Mouse (Mus musculus): ENCODE data around the gene Smarcc2. TPM values are rescaled to one million over a fixed set of nuclear protein-coding genes. Genes with fewer than 3 reads are reported as not detected.

Gene Smarcc2
- polyA plus RNA-seq (2011; ENCODE audit: insufficient read depth, insufficient read length, low read depth, missing spikeins): 26.3 and 28.6 TPM in 2 replicates

GRCm38 (mm10) chr10:128458719-128459408, at the start of gene Smarcc2:
TSS of gene Smarcc2 (plus strand) at chr10:128459248.
- H3K27me3 ChIP-seq (ENCODE audit: control insufficient read depth, insufficient read depth, low read length, poor library complexity, severe bottlenecking): no peaks in the 10 kb centered on the region
- peak within 1 kb of the TSS; percentile 94 for H3K4me3 ChIP-seq (ENCODE audit: low read depth, low read length)
- H3K9me3 ChIP-seq (replicated peaks; ENCODE audit: control insufficient read depth, insufficient read depth, low read length, poor library complexity, severe bottlenecking): no peaks in the 10 kb centered on the region
- TF ChIP-seq CTCF (IDR thresholded peaks at IDR 0.05; ENCODE audit: low read depth, low read length) (peak; percentile 6), POLR2A (IDR thresholded peaks at IDR 0.05; ENCODE audit: insufficient read depth, low read length) (no peak), EP300 (IDR thresholded peaks at IDR 0.05; ENCODE audit: insufficient read depth, low read depth, low read length) (no peak)
- peak within 1 kb of the TSS; percentile 84 for H3K9ac ChIP-seq (ENCODE audit: low read depth, poor library complexity, severe bottlenecking)
- 0 out of 2 replicates have a peak, but pooled peaks cover 3% of the 10 kb centered on the region for H3K36me3 ChIP-seq (ENCODE audit: control insufficient read depth, insufficient read depth, low read length, poor library complexity, severe bottlenecking)
- H3K4me1 ChIP-seq (ENCODE audit: control insufficient read depth, insufficient read depth, low read length): no peaks in the 10 kb centered on the region
- no peak within 1 kb of the TSS for H3K27ac ChIP-seq (ENCODE audit: insufficient read depth, low read length)

- peak overlapping the region; percentile 89 for H3K4me3 ChIP-seq (ENCODE audit: low read depth, low read length)
- peaks cover 1% of the 10 kb centered on the region for H3K4me1 ChIP-seq (ENCODE audit: control insufficient read depth, insufficient read depth, low read length)
- H3K9ac ChIP-seq (ENCODE audit: low read depth, poor library complexity, severe bottlenecking): peak overlapping the region; percentile 79
- no peaks in the 10 kb centered on the region for H3K9me3 ChIP-seq (replicated peaks; ENCODE audit: control insufficient read depth, insufficient read depth, low read length, poor library complexity, severe bottlenecking)
- TF ChIP-seq EP300 (IDR thresholded peaks at IDR 0.05; ENCODE audit: insufficient read depth, low read depth, low read length) (0 out of 2 replicates have a peak, but pooled peaks have one; percentile 52), POLR2A (IDR thresholded peaks at IDR 0.05; ENCODE audit: insufficient read depth, low read length) (no peak), CTCF (IDR thresholded peaks at IDR 0.05; ENCODE audit: low read depth, low read length) (peak; percentile 65)
- peak overlapping the region; percentile 57 for H3K27ac ChIP-seq (ENCODE audit: insufficient read depth, low read length)
- no peaks in the 10 kb centered on the region for H3K27me3 ChIP-seq (ENCODE audit: control insufficient read depth, insufficient read depth, low read length, poor library complexity, severe bottlenecking)
- 0 out of 2 replicates have a peak, but pooled peaks cover 4% of the 10 kb centered on the region for H3K36me3 ChIP-seq (ENCODE audit: control insufficient read depth, insufficient read depth, low read length, poor library complexity, severe bottlenecking)
These were observed 49.1 kb upstream of the Smarcc2 start for GRCm38 (mm10) chr10:128409692-128410559.

GRCm38 (mm10) chr10:128410560-128410845, 48.5 kb upstream of the Smarcc2 start:
- TF ChIP-seq POLR2A (IDR thresholded peaks at IDR 0.05; ENCODE audit: insufficient read depth, low read length) (no peak), CTCF (IDR thresholded peaks at IDR 0.05; ENCODE audit: low read depth, low read length) (no peak), EP300 (IDR thresholded peaks at IDR 0.05; ENCODE audit: insufficient read depth, low read depth, low read length) (no peak)
- peak overlapping the region; percentile 71 for H3K9ac ChIP-seq (ENCODE audit: low read depth, poor library complexity, severe bottlenecking)
- peak overlapping the region; percentile 57 for H3K27ac ChIP-seq (ENCODE audit: insufficient read depth, low read length)
- H3K4me3 ChIP-seq (ENCODE audit: low read depth, low read length): peak overlapping the region; percentile 50
- H3K27me3 ChIP-seq (ENCODE audit: control insufficient read depth, insufficient read depth, low read length, poor library complexity, severe bottlenecking): no peaks in the 10 kb centered on the region
- H3K4me1 ChIP-seq (ENCODE audit: control insufficient read depth, insufficient read depth, low read length): peaks cover 1% of the 10 kb centered on the region
- H3K36me3 ChIP-seq (ENCODE audit: control insufficient read depth, insufficient read depth, low read length, poor library complexity, severe bottlenecking): peaks cover 7% of the 10 kb centered on the region; the same call in 1 of the 2 replicates
- H3K9me3 ChIP-seq (replicated peaks; ENCODE audit: control insufficient read depth, insufficient read depth, low read length, poor library complexity, severe bottlenecking): no peaks in the 10 kb centered on the region

- Histone ChIP-seq H3K4me3 (ENCODE audit: low read depth, low read length) (peak within 1 kb of the TSS; percentile 73), H3K9ac (ENCODE audit: low read depth, poor library complexity, severe bottlenecking) (peak within 1 kb of the TSS; percentile 77), H3K4me1 (ENCODE audit: control insufficient read depth, insufficient read depth, low read length) (peaks cover 1% of the 10 kb centered on the region), H3K9me3 (replicated peaks; ENCODE audit: control insufficient read depth, insufficient read depth, low read length, poor library complexity, severe bottlenecking) (no peaks in the 10 kb centered on the region), H3K27me3 (ENCODE audit: control insufficient read depth, insufficient read depth, low read length, poor library complexity, severe bottlenecking) (no peaks in the 10 kb centered on the region), H3K36me3 (ENCODE audit: control insufficient read depth, insufficient read depth, low read length, poor library complexity, severe bottlenecking) (peaks cover 11% of the 10 kb centered on the region), H3K27ac (ENCODE audit: insufficient read depth, low read length) (peak within 1 kb of the TSS; percentile 57)
- TF ChIP-seq POLR2A (IDR thresholded peaks at IDR 0.05; ENCODE audit: insufficient read depth, low read length) (peak; percentile 68), CTCF (IDR thresholded peaks at IDR 0.05; ENCODE audit: low read depth, low read length) (no peak)
These were observed 47.6 kb upstream of the Smarcc2 start, which contains the start of the genes Nabp2 and Rnf41 for GRCm38 (mm10) chr10:128411211-128412054. TSS of gene Nabp2 (minus strand) at chr10:128411492. TSS of gene Rnf41 (plus strand) at chr10:128411657.

- H3K4me3 ChIP-seq (ENCODE audit: low read depth, low read length): peak overlapping the region; percentile 73
- H3K27ac ChIP-seq (ENCODE audit: insufficient read depth, low read length): no peak overlapping the region
- peaks cover 15% of the 10 kb centered on the region for H3K36me3 ChIP-seq (ENCODE audit: control insufficient read depth, insufficient read depth, low read length, poor library complexity, severe bottlenecking)
- H3K27me3 ChIP-seq (ENCODE audit: control insufficient read depth, insufficient read depth, low read length, poor library complexity, severe bottlenecking): no peaks in the 10 kb centered on the region
- peaks cover 1% of the 10 kb centered on the region for H3K4me1 ChIP-seq (ENCODE audit: control insufficient read depth, insufficient read depth, low read length)
- TF ChIP-seq EP300 (IDR thresholded peaks at IDR 0.05; ENCODE audit: insufficient read depth, low read depth, low read length) (no peak), POLR2A (IDR thresholded peaks at IDR 0.05; ENCODE audit: insufficient read depth, low read length) (no peak), CTCF (IDR thresholded peaks at IDR 0.05; ENCODE audit: low read depth, low read length) (no peak)
- no peaks in the 10 kb centered on the region for H3K9me3 ChIP-seq (replicated peaks; ENCODE audit: control insufficient read depth, insufficient read depth, low read length, poor library complexity, severe bottlenecking)
- peak overlapping the region; percentile 77 for H3K9ac ChIP-seq (ENCODE audit: low read depth, poor library complexity, severe bottlenecking)
These were observed 47.0 kb upstream of the Smarcc2 start for GRCm38 (mm10) chr10:128412055-128412381.

All from ES-Bruce4 (cell line).